Mouse (Mus musculus): ENCODE measurements around the gene Hoxd4.

Gene Hoxd4

GRCm38 (mm10) chr2:74678891-74679595, 32.7 kb upstream of the Hoxd4 start, which contains the start of gene Hoxd11:
Gene Hoxd11, plus strand, starts transcription at chr2:74679557.
- in situ Hi-C loops (cut with MboI, MseI): loop anchor here (25.0 kb wide), 1 partner anchor 908 kb away; no protein-coding TSS in a partner anchor

GRCm38 (mm10) chr2:74679596-74679971, 32.1 kb upstream of the Hoxd4 start:
- in situ Hi-C loops (cut with MboI, MseI): loop anchor here (25.0 kb wide), 1 partner anchor 908 kb away; no protein-coding TSS in a partner anchor

- in situ Hi-C loops (cut with MboI, MseI): loop anchor here (25.0 kb wide), 1 partner anchor 907 kb away; no protein-coding TSS in a partner anchor
These were observed 31.7 kb upstream of the Hoxd4 start for GRCm38 (mm10) chr2:74679980-74680379.

GRCm38 (mm10) chr2:74680561-74681398, 30.9 kb upstream of the Hoxd4 start:
- in situ Hi-C loops (cut with MboI, MseI): loop anchor here (25.0 kb wide), 1 partner anchor 907 kb away; no protein-coding TSS in a partner anchor

- in situ Hi-C loops (cut with MboI, MseI): loop anchor here (25.0 kb wide), 1 partner anchor 905 kb away; no protein-coding TSS in a partner anchor
These were observed 29.9 kb upstream of the Hoxd4 start for GRCm38 (mm10) chr2:74681594-74682531.

- in situ Hi-C loops (cut with MboI, MseI): loop anchor here (25.0 kb wide), 1 partner anchor 905 kb away; no protein-coding TSS in a partner anchor
These were observed 28.9 kb upstream of the Hoxd4 start for GRCm38 (mm10) chr2:74682796-74683195.

GRCm38 (mm10) chr2:74683471-74683951, 28.2 kb upstream of the Hoxd4 start:
- in situ Hi-C loops (cut with MboI, MseI): loop anchor here (25.0 kb wide), 1 partner anchor 904 kb away; no protein-coding TSS in a partner anchor

- in situ Hi-C loops (cut with MboI, MseI): loop anchor here (25.0 kb wide), 1 partner anchor 903 kb away; no protein-coding TSS in a partner anchor
These were observed 27.6 kb upstream of the Hoxd4 start for GRCm38 (mm10) chr2:74684106-74684505.

GRCm38 (mm10) chr2:74685059-74685603, 26.6 kb upstream of the Hoxd4 start:
- in situ Hi-C loops (cut with MboI, MseI): loop anchor here (25.0 kb wide), 1 partner anchor 902 kb away; no protein-coding TSS in a partner anchor

GRCm38 (mm10) chr2:74686301-74686987, 25.3 kb upstream of the Hoxd4 start:
- in situ Hi-C loops (cut with MboI, MseI): loop anchor here (25.0 kb wide), 1 partner anchor 901 kb away; no protein-coding TSS in a partner anchor

- in situ Hi-C loops (cut with MboI, MseI): loop anchor here (25.0 kb wide), 1 partner anchor 900 kb away; no protein-coding TSS in a partner anchor
These were observed 24.6 kb upstream of the Hoxd4 start for GRCm38 (mm10) chr2:74686988-74687697.

GRCm38 (mm10) chr2:74687698-74688555, 23.8 kb upstream of the Hoxd4 start:
- in situ Hi-C loops (cut with MboI, MseI): loop anchor here (25.0 kb wide), 1 partner anchor 899 kb away; no protein-coding TSS in a partner anchor

GRCm38 (mm10) chr2:74688795-74689573, 22.7 kb upstream of the Hoxd4 start:
- in situ Hi-C loops (cut with MboI, MseI): loop anchor here (25.0 kb wide), 1 partner anchor 898 kb away; no protein-coding TSS in a partner anchor

GRCm38 (mm10) chr2:74689574-74690337, 22.0 kb upstream of the Hoxd4 start:
- in situ Hi-C loops (cut with MboI, MseI): loop anchor here (25.0 kb wide), 1 partner anchor 898 kb away; no protein-coding TSS in a partner anchor

- in situ Hi-C loops (cut with MboI, MseI): loop anchor here (25.0 kb wide), 1 partner anchor 897 kb away; no protein-coding TSS in a partner anchor
These were observed 21.4 kb upstream of the Hoxd4 start for GRCm38 (mm10) chr2:74690338-74690716.
